Mouse (Mus musculus) Patski (cell line): ENCODE data around the gene Cc2d1b. TPM values are rescaled to one million over a fixed set of nuclear protein-coding genes. Genes with fewer than 3 reads are reported as not detected.

Source experiments
- ATAC-seq: fragments of 100-300 bp; one replicate; pipeline ENCODE4 v1.8.0; 2021
- CTCF ChIA-PET: fragments of 350-600 bp; sonication (Branson Sonifier 250); formaldehyde crosslinking; loops from one replicate; lab custom pipeline; 2022; ENCODE audit warnings: inconsistent platforms; lab: Charles Lee
- POLR2A ChIA-PET: fragments of 350-600 bp; sonication (Branson Sonifier 250); formaldehyde crosslinking; loops from one replicate; lab custom pipeline; 2022; ENCODE audit warnings: antibody characterized with exemption, inconsistent platforms; lab: Charles Lee
- DNase-seq: peaks from one replicate; pipeline ENCODE4 v3.0.0-alpha.2; 2011; ENCODE audit warnings: low read depth, low spot score
- H3K27me3 ChIP-seq: fragments of 371-371 bp; one replicate; pipeline ENCODE4 v1.5.1; 2021
- CTCF ChIP-seq: fragments of 100-300 bp; IDR thresholded peaks from one replicate; pipeline ENCODE4 v1.5.1; 2021
- in situ Hi-C: fragments of 300-500 bp; cut with MboI; formaldehyde crosslinking; loops from 3 replicates; pipeline ENCODE4 v1.11.1; 2018; ENCODE audit warnings: low pct_unique_long_range_greater_than_20kb, mixed read lengths
- polyA plus RNA-seq: library from polyadenylated mRNA; unstranded; gene quantifications from one replicate; pipeline ENCODE4 v1.2.3, GENCODE M21; 2021

Cc2d1b gene
- polyA plus RNA-seq, 1 experiment from 2014 or later: 47.3 TPM

DNA sequence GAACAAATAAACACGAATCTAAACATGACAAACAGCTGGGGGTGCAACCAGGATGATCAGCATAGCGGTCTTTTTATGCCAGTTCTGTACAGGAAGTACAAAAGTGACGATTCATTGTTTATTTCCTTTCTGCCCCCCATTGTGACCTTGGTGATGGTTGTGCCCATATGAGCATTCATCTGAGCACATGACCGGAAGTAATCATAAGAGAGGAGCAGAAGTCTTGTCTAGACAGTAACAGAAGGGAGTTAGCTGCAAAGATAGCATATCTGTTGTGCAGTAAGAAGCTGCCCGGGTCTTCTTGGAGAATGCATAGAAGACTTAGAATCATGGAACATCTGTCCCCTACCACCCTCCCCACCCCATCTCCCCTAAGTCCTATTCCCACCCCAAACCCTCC lies 19.0 kb downstream of the Cc2d1b start:
- ATAC-seq: no peak
- TF ChIP-seq CTCF: no peak
- H3K27me3 ChIP-seq: no peaks in the 10 kb centered on the region
- no peak for DNase-seq
- POLR2A ChIA-PET: interaction anchor here (0.7 kb wide), 1 partner anchor 173 kb away, joined by 3 read pairs; no protein-coding TSS in a partner anchor
- in situ Hi-C loops: no loop called here
- CTCF ChIA-PET: interaction anchor here (1.2 kb wide), 1 partner anchor 26 kb away, joined by 3 read pairs; no protein-coding TSS in a partner anchor

- ChIA-PET CTCF (interaction anchor here (0.6 to 1.2 kb wide), 2 partner anchors 18 to 26 kb away, joined by 3 to 4 read pairs; no protein-coding TSS in a partner anchor), POLR2A (no interaction called here)
- no peak for ATAC-seq
- in situ Hi-C loops: no loop called here
- H3K27me3 ChIP-seq: no peaks in the 10 kb centered on the region
- TF ChIP-seq CTCF: peak; percentile 58
- DNase-seq: no peak
Measured at GRCm38 (mm10) chr4:108664407-108664806, 44.7 kb downstream of the Cc2d1b start.

Other genes starting within 250 kb of the Cc2d1b start
- gene Shisal2a, start 236.6 kb upstream of the Cc2d1b start, polyA plus RNA-seq: not detected
- gene Gpx7, start 213.0 kb upstream of the Cc2d1b start, polyA plus RNA-seq: not detected
- gene Tut4, start 160.5 kb upstream of the Cc2d1b start, polyA plus RNA-seq: 23.9 TPM
- gene Prpf38a, start 40.6 kb upstream of the Cc2d1b start, polyA plus RNA-seq: 37.3 TPM
- 2.1 TPM for gene Orc1, start 40.5 kb upstream of the Cc2d1b start, polyA plus RNA-seq
- 0.19 TPM for gene 3110021N24Rik, start 99.7 kb downstream of the Cc2d1b start, polyA plus RNA-seq
- gene Zfyve9, start 160.9 kb downstream of the Cc2d1b start, polyA plus RNA-seq: 17.6 TPM
- 95.5 TPM for gene Btf3l4, start 213.7 kb downstream of the Cc2d1b start, polyA plus RNA-seq
- 80.4 TPM for gene Txndc12, start 214.7 kb downstream of the Cc2d1b start, polyA plus RNA-seq
- 14.4 TPM for gene Kti12, start 227.8 kb downstream of the Cc2d1b start, polyA plus RNA-seq
- 0.53 TPM for gene A730015C16Rik, start 228.7 kb downstream of the Cc2d1b start, polyA plus RNA-seq